Mouse (Mus musculus) leukemia stem cell, adult 10-12 weeks (primary cell): ENCODE results near the gene Gm14496. TPM values are rescaled to one million over a fixed set of nuclear protein-coding genes. Genes with fewer than 3 reads are reported as not detected.

Experiments
- polyA plus RNA-seq: library from polyadenylated mRNA; stranded (reverse); fragments of >175 nt; gene quantifications from 2 replicates; pipeline ENCODE4 v1.2.3, GENCODE M21; 2012; ENCODE audit warnings: low replicate concordance

The Gm14496 gene
- 0.05 TPM in 1 of 2 replicates, not detected in the other for polyA plus RNA-seq

DNA sequence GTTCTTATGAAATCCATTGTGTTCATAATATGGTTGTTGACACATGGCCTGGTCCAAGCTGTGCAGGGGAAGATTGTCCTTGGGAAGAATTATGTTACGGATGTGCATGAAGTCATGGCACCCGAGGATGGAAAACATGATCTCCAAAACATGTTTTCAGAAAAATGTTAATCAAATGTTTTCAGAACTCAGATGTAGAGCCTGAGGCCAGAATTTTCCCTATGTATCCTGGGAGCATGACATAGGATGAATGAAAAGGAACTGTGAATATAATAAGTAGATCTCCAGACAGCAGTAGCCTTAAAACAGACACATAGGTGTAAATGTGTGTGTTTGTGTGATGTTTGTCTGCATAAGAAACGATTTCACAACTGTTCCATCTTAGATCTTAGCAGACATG, at the start of gene Gm14496:
Gene Gm14496 (plus strand): TSS at position 301 of the 400 bp plus-strand sequence.

Other genes starting within 250 kb of the Gm14496 start
- gene Myt1, start 227.8 kb upstream of the Gm14496 start, polyA plus RNA-seq, result not detected in 2 replicates
- 2.9 and 12.9 TPM in 2 replicates for gene Pcmtd2, start 153.3 kb upstream of the Gm14496 start, polyA plus RNA-seq
- 4.5 TPM in 1 of 2 replicates, not detected in the other for gene Polr3k, start 126.8 kb upstream of the Gm14496 start, polyA plus RNA-seq